Mouse (Mus musculus) G1E (cell line): Measurements from ENCODE around the gene Camta1.

Experiments
- CTCF ChIP-seq: IDR thresholded peaks from 2 replicates; pipeline ENCODE4 v1.5.1; 2012; ENCODE audit warnings: low read depth, low read length, inconsistent platforms, mixed read lengths
- GATA1 ChIP-seq: IDR thresholded peaks from 2 replicates; pipeline ENCODE4 v1.6.1; 2012; ENCODE audit warnings: borderline replicate concordance, low read length, inconsistent platforms, mixed read lengths
- GATA2 ChIP-seq: IDR thresholded peaks from 2 replicates; pipeline ENCODE4 v1.6.1; 2012; ENCODE audit warnings: low read depth, low read length, inconsistent platforms, borderline replicate concordance
- POLR2AphosphoS5 ChIP-seq: IDR thresholded peaks from 2 replicates; pipeline ENCODE4 v1.6.1; 2012; ENCODE audit warnings: low read depth, low read length, inconsistent platforms; ENCODE audit not compliant: insufficient replicate concordance
- TAL1 ChIP-seq: conservative IDR thresholded peaks from 2 replicates; pipeline ENCODE4 v1.6.1; 2012; ENCODE audit warnings: low read depth, low read length, inconsistent platforms, mixed read lengths

DNA sequence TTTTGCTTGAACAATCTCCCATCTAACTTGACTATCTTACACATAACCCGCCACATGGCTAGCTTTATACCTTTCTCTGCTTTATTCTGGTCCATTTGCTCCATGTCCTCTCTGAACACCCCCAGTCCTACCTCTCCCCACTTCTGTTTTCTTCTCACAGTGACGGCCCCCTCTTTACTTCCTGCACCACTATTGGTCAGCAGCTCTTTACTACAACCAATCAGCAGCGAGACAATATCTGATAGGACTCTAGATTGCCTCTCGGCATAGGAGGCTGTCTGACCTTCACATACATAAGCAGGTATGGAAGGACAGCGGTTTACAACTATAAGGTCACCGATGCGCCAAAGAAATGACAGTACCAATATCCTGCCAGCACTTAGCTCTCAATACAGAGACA, 825.2 kb downstream of the Camta1 start:
- TF ChIP-seq CTCF (no peak), POLR2AphosphoS5 (no peak), TAL1 (no peak), GATA1 (no peak), GATA2 (no peak)
